Mouse (Mus musculus) midbrain, embryonic 12.5 days (tissue): ENCODE measurements around the gene Cpne7. TPM values are rescaled to one million over a fixed set of nuclear protein-coding genes. Genes with fewer than 3 reads are reported as not detected.

Experiments used
- ATAC-seq: fragments of 200-750 bp; cut with Nextera tagmentation; 2 replicates; pipeline ENCODE4 v1.8.0; 2017; ENCODE audit warnings: low read depth, moderate TSS enrichment, moderate library complexity; ENCODE audit not compliant: low FRiP score
- H3K27ac ChIP-seq: fragments of 300-500 bp; sonication (generic); replicated peaks from 2 replicates; pipeline ENCODE4 v1.5.1; 2016; ENCODE audit warnings: mild to moderate bottlenecking
- H3K27me3 ChIP-seq: fragments of 300-500 bp; sonication (generic); 2 replicates; pipeline ENCODE4 v1.6.1; 2016; ENCODE audit warnings: mild to moderate bottlenecking
- H3K36me3 ChIP-seq: fragments of 300-500 bp; sonication (generic); 2 replicates; pipeline ENCODE4 v1.6.1; 2016
- H3K4me1 ChIP-seq: fragments of 300-500 bp; sonication (generic); 2 replicates; pipeline ENCODE4 v1.6.1; 2016
- H3K4me2 ChIP-seq: fragments of 300-500 bp; sonication (generic); replicated peaks from 2 replicates; pipeline ENCODE4 v1.6.1; 2016; ENCODE audit warnings: mild to moderate bottlenecking, moderate library complexity
- H3K4me3 ChIP-seq: fragments of 300-500 bp; sonication (generic); 2 replicates; pipeline ENCODE4 v1.5.1; 2016; ENCODE audit warnings: mild to moderate bottlenecking
- H3K9ac ChIP-seq: fragments of 300-500 bp; sonication (generic); replicated peaks from 2 replicates; pipeline ENCODE4 v1.6.1; 2016; ENCODE audit warnings: mild to moderate bottlenecking, moderate library complexity
- H3K9me3 ChIP-seq: fragments of 300-500 bp; sonication (generic); 2 replicates; pipeline ENCODE4 v1.6.1; 2016; ENCODE audit warnings: mild to moderate bottlenecking
- WGBS: fragments of 180-500 bp; shearing (Covaris S2); methylation state at CpG from one replicate; pipeline ENCODE4 v1.1.7; 2016; 5-methylcytosine and 5-hydroxymethylcytosine counted together
- microRNA-seq: library from miRNA; unstranded; fragments of <30 nt; microRNA quantifications from one replicate; pipeline ENCODE4, GENCODE M21; 2017
- polyA plus RNA-seq: library from polyadenylated mRNA; unstranded; fragments of >200 nt; fragmentation: Nextera tagmentation; extraction: Ambion mirVana; gene quantifications from 2 replicates; pipeline ENCODE4 v1.2.1, GENCODE M21; 2016

Cpne7 gene
- polyA plus RNA-seq, 1 experiment from 2014 or later, result 0.60 TPM

- H3K27ac ChIP-seq, result no peak overlapping the region
- no peak overlapping the region for H3K9ac ChIP-seq
- H3K4me3 ChIP-seq, result no peak overlapping the region
- H3K27me3 ChIP-seq, result no peaks in the 10 kb centered on the region
- H3K4me2 ChIP-seq, result no peak overlapping the region
- no peaks in the 10 kb centered on the region for H3K4me1 ChIP-seq
- H3K9me3 ChIP-seq, result no peaks in the 10 kb centered on the region
- ATAC-seq, result no peak
- H3K36me3 ChIP-seq, result no peaks in the 10 kb centered on the region
- 55% methylated on average over 6 of the region's 6 CpGs for WGBS
These were observed 28.1 kb downstream of the Cpne7 start for GRCm38 (mm10) chr8:123145279-123145678.

GRCm38 (mm10) chr8:123146390-123146789 is 29.2 kb downstream of the Cpne7 start:
- H3K27me3 ChIP-seq, result no peaks in the 10 kb centered on the region
- H3K4me1 ChIP-seq, result no peaks in the 10 kb centered on the region
- H3K36me3 ChIP-seq, result no peaks in the 10 kb centered on the region
- H3K4me2 ChIP-seq, result no peak overlapping the region
- H3K9ac ChIP-seq, result no peak overlapping the region
- whole genome bisulfite sequencing, result 76% methylated on average over 7 of the region's 7 CpGs
- no peak overlapping the region for H3K4me3 ChIP-seq
- no peak for ATAC-seq
- H3K27ac ChIP-seq, result peak overlapping the region; percentile 25; the same call in 1 of the 2 replicates
- H3K9me3 ChIP-seq, result no peaks in the 10 kb centered on the region

- Histone ChIP-seq H3K36me3 (no peaks in the 10 kb centered on the region), H3K4me1 (no peaks in the 10 kb centered on the region), H3K4me2 (no peak overlapping the region), H3K4me3 (no peak overlapping the region), H3K27ac (no peak overlapping the region), H3K27me3 (no peaks in the 10 kb centered on the region), H3K9ac (no peak overlapping the region), H3K9me3 (no peaks in the 10 kb centered on the region)
- 81% methylated on average over 9 of the region's 9 CpGs for whole genome bisulfite sequencing
- ATAC-seq, result no peak
These were observed 33.6 kb downstream of the Cpne7 start for GRCm38 (mm10) chr8:123150737-123151171.

- Histone ChIP-seq H3K4me1 (peaks cover 9% of the 10 kb centered on the region; the same call in 1 of the 2 replicates), H3K9me3 (no peaks in the 10 kb centered on the region), H3K4me2 (no peak overlapping the region), H3K36me3 (no peaks in the 10 kb centered on the region), H3K9ac (no peak overlapping the region), H3K27ac (no peak overlapping the region), H3K27me3 (no peaks in the 10 kb centered on the region), H3K4me3 (no peak overlapping the region)
- 81% methylated on average over 5 of the region's 5 CpGs for WGBS
- ATAC-seq, result no peak
These were observed 38.0 kb downstream of the Cpne7 start for GRCm38 (mm10) chr8:123155177-123155576.

- Histone ChIP-seq H3K4me1 (peaks cover 9% of the 10 kb centered on the region; the same call in 1 of the 2 replicates), H3K27me3 (no peaks in the 10 kb centered on the region), H3K4me3 (no peak overlapping the region), H3K27ac (no peak overlapping the region), H3K9ac (no peak overlapping the region), H3K36me3 (no peaks in the 10 kb centered on the region), H3K9me3 (no peaks in the 10 kb centered on the region), H3K4me2 (no peak overlapping the region)
- ATAC-seq, result no peak
- 74% methylated on average over 9 of the region's 9 CpGs for WGBS
These were observed 39.0 kb downstream of the Cpne7 start for GRCm38 (mm10) chr8:123156070-123156773.

GRCm38 (mm10) chr8:123157888-123158465 is 40.8 kb downstream of the Cpne7 start, which contains the start of gene Sult5a1:
Gene Sult5a1, minus strand, starts transcription at chr8:123158315.
- no peak within 1 kb of the TSS; the same call in 1 of the 2 replicates for H3K4me3 ChIP-seq
- no peaks in the 10 kb centered on the region for H3K27me3 ChIP-seq
- no peak for ATAC-seq
- H3K27ac ChIP-seq, result no peak within 1 kb of the TSS
- no peaks in the 10 kb centered on the region for H3K36me3 ChIP-seq
- no peak within 1 kb of the TSS for H3K9ac ChIP-seq
- H3K4me1 ChIP-seq, result peaks cover 9% of the 10 kb centered on the region; the same call in 1 of the 2 replicates
- H3K9me3 ChIP-seq, result no peaks in the 10 kb centered on the region
- 36% methylated on average over 13 of the region's 13 CpGs for WGBS
- no peak within 1 kb of the TSS; the same call in 1 of the 2 replicates for H3K4me2 ChIP-seq

GRCm38 (mm10) chr8:123181391-123181790 is 64.2 kb downstream of the Cpne7 start:
- no peak overlapping the region for H3K9ac ChIP-seq
- peaks cover 15% of the 10 kb centered on the region for H3K9me3 ChIP-seq
- no peaks in the 10 kb centered on the region for H3K4me1 ChIP-seq
- no peaks in the 10 kb centered on the region for H3K27me3 ChIP-seq
- ATAC-seq, result no peak
- H3K36me3 ChIP-seq, result no peaks in the 10 kb centered on the region
- H3K4me3 ChIP-seq, result no peak overlapping the region
- H3K4me2 ChIP-seq, result no peak overlapping the region
- H3K27ac ChIP-seq, result no peak overlapping the region
- WGBS, result 68% methylated on average over 3 of the region's 3 CpGs

Small RNAs within 50 kb of the gene (microRNA-seq; reads per million reads assigned to microRNA genes)
- not detected for gene Mir7079
- not detected for gene Mir7080

Other genes starting within 250 kb of the Cpne7 start
- gene Ankrd11, start 75.1 kb upstream of the Cpne7 start, polyA plus RNA-seq, result 64.9 and 66.5 TPM in 2 replicates
- gene Spg7, start 54.4 kb upstream of the Cpne7 start, polyA plus RNA-seq, result 58.7 and 67.9 TPM in 2 replicates
- gene Rpl13, start 15.0 kb upstream of the Cpne7 start, polyA plus RNA-seq, result 1,023 and 1,075 TPM in 2 replicates
- gene Sult5a1, start 40.9 kb downstream of the Cpne7 start, polyA plus RNA-seq, result 2.3 and 2.6 TPM in 2 replicates
- 0.56 TPM in 2 replicates for gene Dpep1, start 68.9 kb downstream of the Cpne7 start, polyA plus RNA-seq
- 158 and 171 TPM in 2 replicates for gene Chmp1a, start 95.4 kb downstream of the Cpne7 start, polyA plus RNA-seq
- 5.9 and 6.5 TPM in 2 replicates for gene Spata33, start 95.5 kb downstream of the Cpne7 start, polyA plus RNA-seq
- gene Cdk10, start 107.5 kb downstream of the Cpne7 start, polyA plus RNA-seq, result 34.1 and 35.6 TPM in 2 replicates
- 2.4 and 2.8 TPM in 2 replicates for gene Spata2l, start 118.9 kb downstream of the Cpne7 start, polyA plus RNA-seq
- 28.2 and 29.3 TPM in 2 replicates for gene Zfp276, start 136.8 kb downstream of the Cpne7 start, polyA plus RNA-seq
- gene Vps9d1, start 137.0 kb downstream of the Cpne7 start, polyA plus RNA-seq, result 39.3 and 43.7 TPM in 2 replicates
- 29.6 and 31.6 TPM in 2 replicates for gene Fanca, start 201.2 kb downstream of the Cpne7 start, polyA plus RNA-seq
- gene Spire2, start 215.3 kb downstream of the Cpne7 start, polyA plus RNA-seq, result 27.7 and 28.6 TPM in 2 replicates